10 mouse cellular contexts compared by ENCODE assay signal in the genomic region with DNA sequence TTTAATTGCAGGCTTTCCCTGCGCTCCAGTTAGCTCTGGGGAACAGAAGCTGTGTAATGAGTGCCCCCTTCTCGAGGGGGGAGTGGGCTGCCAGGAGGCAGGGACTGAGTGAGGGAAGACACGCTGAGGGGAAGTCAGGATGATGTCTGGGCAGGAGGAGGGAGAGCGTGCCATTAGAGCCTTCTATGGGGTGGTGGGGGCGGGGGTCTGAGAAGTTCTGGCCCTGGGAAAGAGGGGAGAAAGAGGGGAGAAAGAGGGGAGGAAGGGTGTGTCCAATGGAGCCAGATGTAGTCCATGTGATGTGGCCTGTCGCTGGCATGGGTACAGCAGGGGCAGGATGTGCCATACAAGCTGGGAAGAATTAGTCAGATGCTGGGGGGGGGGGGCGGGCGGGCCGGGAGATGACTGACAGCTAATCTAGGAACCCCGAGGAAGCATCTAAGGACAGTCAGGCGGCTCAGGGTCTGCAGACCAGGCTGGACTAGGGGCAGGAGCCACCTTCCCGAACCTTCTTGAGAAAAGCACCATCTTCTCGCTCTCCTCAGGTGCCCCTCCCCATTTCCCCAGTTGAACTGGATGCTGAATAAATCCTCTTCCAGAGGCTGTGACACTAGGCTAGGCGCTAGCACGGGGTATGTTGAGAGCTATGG. TPM values are rescaled to one million over a fixed set of nuclear protein-coding genes. Genes with fewer than 3 reads are reported as not detected.
DNase-seq lines count a peak whose midpoint lies in the region; ATAC-seq and TF ChIP-seq lines count a peak whose summit lies in the region.
"Had no signal": no experiment of that assay in that cellular context is flagged by ENCODE, and none has a peak within 500 bp of the region (broad histone marks: within the 10 kb centered on the region; RNA-seq: fewer than 3 reads in every experiment).

No protein-coding gene starts in this region.

- no peaks in the 10 kb centered on the region for H3K9me3 ChIP-seq in kidney, postnatal 0 days (replicated peaks; ENCODE audit: low read length)
- H3K9me3 ChIP-seq in heart, embryonic 16.5 days (replicated peaks; ENCODE audit: control insufficient read depth, low read length), result no peaks in the 10 kb centered on the region

- no peak overlapping the region for H3K4me3 ChIP-seq in kidney, postnatal 0 days (replicated peaks; ENCODE audit: low read depth, low read length)
- H3K4me3 ChIP-seq in heart, embryonic 16.5 days (ENCODE audit: low read length), result no peak overlapping the region
- H3K4me3 ChIP-seq in macrophage (ENCODE audit: inconsistent target), result no peak overlapping the region

- peak overlapping the region; percentile 3; the same call in 1 of the 2 replicates for H3K27ac ChIP-seq in kidney, postnatal 0 days
- H3K27ac ChIP-seq in heart, embryonic 16.5 days (ENCODE audit: low read length), result peak overlapping the region; percentile 56
- H3K27ac ChIP-seq in macrophage, result peak overlapping the region; percentile 56

- peaks cover 23% of the 10 kb centered on the region for H3K4me1 ChIP-seq in kidney, postnatal 0 days (replicated peaks; ENCODE audit: insufficient read depth, low read length)
- H3K4me1 ChIP-seq in heart, embryonic 16.5 days (ENCODE audit: control insufficient read depth, insufficient read depth, low read length), result peaks cover 37% of the 10 kb centered on the region

- H3K36me3 ChIP-seq in kidney, postnatal 0 days (ENCODE audit: insufficient read depth, low read length), result no peaks in the 10 kb centered on the region
- H3K36me3 ChIP-seq in heart, embryonic 16.5 days (ENCODE audit: control insufficient read depth, insufficient read depth), result no peaks in the 10 kb centered on the region
- no peaks in the 10 kb centered on the region for H3K36me3 ChIP-seq in macrophage (ENCODE audit: inconsistent target)

- 40% methylated on average over 12 of the region's 15 CpGs for WGBS in kidney, postnatal 0 days
- 31% methylated on average over 12 of the region's 15 CpGs for WGBS in heart, embryonic 16.5 days
- 26% methylated on average over 15 of the region's 15 CpGs for WGBS in macrophage (ENCODE audit: missing documents)

- no peaks in the 10 kb centered on the region; the same call in 1 of the 2 replicates for H3K79me2 ChIP-seq in macrophage (ENCODE audit: inconsistent target)

- no peak for DNase-seq in kidney, postnatal 0 days (ENCODE audit: low spot score)
- no peak for DNase-seq in kidney, adult 11 months
- peak; percentile 68 for DNase-seq in Muller cell, postnatal 12 days (ENCODE audit: inconsistent ontology term)
- no peak for DNase-seq in spleen, postnatal 4 days (ENCODE audit: low spot score in 2 of 2)
- DNase-seq in ovary, postnatal 36 days (ENCODE audit: low spot score), result no peak
- no peak for DNase-seq in kidney, postnatal 36 days
- DNase-seq: gastrocnemius, postnatal 14 days had no signal

- ATAC-seq in kidney, postnatal 0 days (replicated peaks; ENCODE audit: low FRiP score, low read depth), result no peak
- ATAC-seq in heart, embryonic 16.5 days (replicated peaks; ENCODE audit: extremely low read depth, insufficient read depth, low FRiP score), result no peak

- no peak overlapping the region; the same call in 1 of the 2 replicates for H3K4me2 ChIP-seq in kidney, postnatal 0 days (ENCODE audit: low read length)
- H3K4me2 ChIP-seq in heart, embryonic 16.5 days (ENCODE audit: low read depth, low read length), result no peak overlapping the region

- H3K9ac ChIP-seq in kidney, postnatal 0 days (ENCODE audit: low read depth, low read length), result no peak overlapping the region
- peak overlapping the region; percentile 32 for H3K9ac ChIP-seq in heart, embryonic 16.5 days (ENCODE audit: low read length)

- TF ChIP-seq CTCF in kidney, postnatal 0 days (IDR thresholded peaks at IDR 0.05; ENCODE audit: low read depth), result no peak

- no peaks in the 10 kb centered on the region for H3K27me3 ChIP-seq in kidney, postnatal 0 days (ENCODE audit: insufficient read depth, low read length)
- H3K27me3 ChIP-seq in heart, embryonic 16.5 days (ENCODE audit: control insufficient read depth, insufficient read depth, low read length), result no peaks in the 10 kb centered on the region

RNA-seq across cellular contexts. Expression of gene Lmna, which starts 3.3 kb away (rescaled TPM):
- 99.3 and 108 TPM in 2 replicates for polyA plus RNA-seq in kidney, postnatal 0 days (2015; fragmentation: Nextera tagmentation; extraction: Ambion mirVana)
- 127 and 129 TPM in 2 replicates for polyA plus RNA-seq in heart, embryonic 16.5 days (2015; fragmentation: Nextera tagmentation; extraction: Ambion mirVana)
- 100 to 1,000 TPM in 8 of 26 experiments, 10 to 100 TPM in 18; 18.3 to 483 (median 71.9) TPM for total RNA-seq in macrophage (2018; cell fraction: chromatin; rRNA removed)
- total RNA-seq in macrophage (2018; cell fraction: cytosol; rRNA removed), result 100 to 1,000 TPM in 13 of 26 experiments, 10 to 100 TPM in 13; 61.7 to 262 (median 112) TPM
- total RNA-seq in macrophage (2018; cell fraction: nucleus; rRNA removed), result 100 to 1,000 TPM in 11 of 26 experiments, 10 to 100 TPM in 15; 40.2 to 222 (median 79.2) TPM
- polyA plus RNA-seq in macrophage (2018), result 96.7 to 217 TPM (median 105 TPM) in 3 replicates

RNA-seq across cellular contexts. Expression of gene Mex3a, which starts 19.2 kb away (rescaled TPM):
- polyA plus RNA-seq in kidney, postnatal 0 days (2015; fragmentation: Nextera tagmentation; extraction: Ambion mirVana), result 12.5 and 13.8 TPM in 2 replicates
- 5.3 and 5.7 TPM in 2 replicates for polyA plus RNA-seq in heart, embryonic 16.5 days (2015; fragmentation: Nextera tagmentation; extraction: Ambion mirVana)
- 1 to 10 TPM in 2 of 26 experiments, under 1 TPM in 17, not detected in 7; 0.11 to 1.7 (median 0.21) TPM for total RNA-seq in macrophage (2018; cell fraction: chromatin; rRNA removed)
- total RNA-seq in macrophage (2018; cell fraction: cytosol; rRNA removed), result under 1 TPM in 25 of 26 experiments, not detected in 1; 0.03 to 0.33 (median 0.06) TPM
- 1 to 10 TPM in 2 of 26 experiments, under 1 TPM in 10, not detected in 14; 0.05 to 2.3 (median 0.19) TPM for total RNA-seq in macrophage (2018; cell fraction: nucleus; rRNA removed)
- 0.08 to 0.10 TPM (median 0.10 TPM) in 3 replicates for polyA plus RNA-seq in macrophage (2018)

RNA-seq across cellular contexts. Expression of gene Rab25, which starts 35.1 kb away (rescaled TPM):
- 27.4 and 28.9 TPM in 2 replicates for polyA plus RNA-seq in kidney, postnatal 0 days (2015; fragmentation: Nextera tagmentation; extraction: Ambion mirVana)
- polyA plus RNA-seq in heart, embryonic 16.5 days (2015; fragmentation: Nextera tagmentation; extraction: Ambion mirVana), result 2.2 and 5.2 TPM in 2 replicates
- total RNA-seq in macrophage (2018; cell fraction: chromatin; rRNA removed), result 1 to 10 TPM in 8 of 26 experiments, not detected in 18; 1.2 to 4.1 (median 2.6) TPM
- total RNA-seq in macrophage (2018; cell fraction: cytosol; rRNA removed), result not detected
- 1 to 10 TPM in 2 of 26 experiments, under 1 TPM in 2, not detected in 22; 0.72 to 2.6 (median 0.99) TPM for total RNA-seq in macrophage (2018; cell fraction: nucleus; rRNA removed)
- not detected in 3 replicates for polyA plus RNA-seq in macrophage (2018)
- total RNA-seq: gastrocnemius, postnatal 14 days; left cerebral cortex, postnatal 36 days had no signal

RNA-seq across cellular contexts. Expression of gene Lamtor2, which starts 39.9 kb away (rescaled TPM):
- 164 and 173 TPM in 2 replicates for polyA plus RNA-seq in kidney, postnatal 0 days (2015; fragmentation: Nextera tagmentation; extraction: Ambion mirVana)
- 136 and 139 TPM in 2 replicates for polyA plus RNA-seq in heart, embryonic 16.5 days (2015; fragmentation: Nextera tagmentation; extraction: Ambion mirVana)
- total RNA-seq in macrophage (2018; cell fraction: chromatin; rRNA removed), result 10 to 100 TPM in 7 of 26 experiments, 1 to 10 TPM in 16, not detected in 3; 1.9 to 25.1 (median 4.5) TPM
- 100 to 1,000 TPM in 22 of 26 experiments, 10 to 100 TPM in 4; 84.4 to 168 (median 109) TPM for total RNA-seq in macrophage (2018; cell fraction: cytosol; rRNA removed)
- total RNA-seq in macrophage (2018; cell fraction: nucleus; rRNA removed), result 10 to 100 TPM in 24 of 26 experiments, 1 to 10 TPM in 2; 7.2 to 35.9 (median 19.1) TPM
- polyA plus RNA-seq in macrophage (2018), result 164 to 206 TPM (median 186 TPM) in 3 replicates

RNA-seq across cellular contexts. Expression of gene Ubqln4, which starts 40.5 kb away (rescaled TPM):
- polyA plus RNA-seq in kidney, postnatal 0 days (2015; fragmentation: Nextera tagmentation; extraction: Ambion mirVana), result 35.1 and 35.9 TPM in 2 replicates
- polyA plus RNA-seq in heart, embryonic 16.5 days (2015; fragmentation: Nextera tagmentation; extraction: Ambion mirVana), result 28.8 and 32.0 TPM in 2 replicates
- 10 to 100 TPM; 13.2 to 83.4 (median 37.9) TPM for total RNA-seq in macrophage (2018; cell fraction: chromatin; rRNA removed)
- 10 to 100 TPM; 19.8 to 27.6 (median 24.4) TPM for total RNA-seq in macrophage (2018; cell fraction: cytosol; rRNA removed)
- 10 to 100 TPM; 15.2 to 81.8 (median 29.2) TPM for total RNA-seq in macrophage (2018; cell fraction: nucleus; rRNA removed)
- 26.3 to 31.7 TPM (median 26.5 TPM) in 3 replicates for polyA plus RNA-seq in macrophage (2018)

Comparison
In these comparisons a context has a peak if more than half of its experiments do, and no peak if none do; other contexts are left out.
1. H3K27ac ChIP-seq: peak in every context shown above with its lines; median percentile 56 in heart, embryonic 16.5 days; 56 in macrophage; 3 in kidney, postnatal 0 days.